Mouse (Mus musculus) 416B (cell line): ENCODE results near the gene Kcna1.

ENCODE experiments used
- DNase-seq: peaks from one replicate; pipeline ENCODE4 v3.0.0; 2011; ENCODE audit warnings: low read depth

The Kcna1 gene

GRCm38 (mm10) chr6:126646381-126646780, at the start of gene Kcna1:
Gene Kcna1 (minus strand): TSS chr6:126646384.
- DNase-seq, result no peak

GRCm38 (mm10) chr6:126687120-126687519, 40.9 kb upstream of the Kcna1 start:
- DNase-seq, result no peak

GRCm38 (mm10) chr6:126685135-126685534, 39.0 kb upstream of the Kcna1 start:
- DNase-seq, result no peak

GRCm38 (mm10) chr6:126678961-126679360, 32.8 kb upstream of the Kcna1 start:
- no peak for DNase-seq

GRCm38 (mm10) chr6:126667001-126667400, 20.8 kb upstream of the Kcna1 start:
- DNase-seq, result no peak

- DNase-seq, result no peak
These were observed 19.9 kb upstream of the Kcna1 start for GRCm38 (mm10) chr6:126666091-126666490.

DNA sequence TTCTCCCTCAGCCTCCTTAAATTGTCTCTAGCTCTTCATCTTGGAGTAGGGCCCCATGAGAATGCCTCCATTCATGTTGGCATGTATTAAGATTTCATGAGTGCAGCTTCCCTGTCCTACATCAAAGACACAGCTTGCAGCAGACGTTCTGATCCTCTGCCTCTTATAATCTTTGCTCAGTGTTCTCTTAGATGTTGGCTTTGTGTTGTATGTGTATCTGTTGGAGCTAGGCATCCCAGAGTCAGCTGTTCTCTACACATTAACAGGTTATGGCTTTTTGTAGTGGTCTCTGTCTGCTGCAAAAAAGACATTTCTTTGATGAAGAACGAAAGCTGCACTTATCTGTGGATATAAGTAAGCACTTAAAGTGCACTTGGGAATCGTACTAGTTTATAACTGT, 18.4 kb upstream of the Kcna1 start:
- DNase-seq, result no peak

GRCm38 (mm10) chr6:126657646-126658394, 11.6 kb upstream of the Kcna1 start:
- DNase-seq, result no peak

DNA sequence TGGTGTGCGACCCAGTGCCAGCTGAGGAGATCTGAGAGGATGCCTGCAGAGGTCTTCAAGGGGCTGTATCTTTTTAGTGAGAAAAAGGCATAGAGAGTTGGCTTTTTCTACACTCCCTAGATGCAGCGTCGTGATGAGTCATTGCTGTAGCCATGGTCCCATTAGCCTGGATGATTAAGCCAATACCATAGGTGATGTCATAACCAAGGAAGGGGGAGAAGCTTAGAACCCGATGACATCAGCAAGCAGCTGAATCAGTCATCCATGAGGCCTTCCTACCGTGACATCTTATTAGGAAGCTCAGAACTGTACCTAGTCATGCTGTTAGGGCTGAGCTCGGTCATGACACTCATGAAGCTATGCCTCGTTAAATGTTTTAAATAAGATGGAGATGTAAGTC, 7.4 kb upstream of the Kcna1 start:
- DNase-seq, result peak; percentile 41

- DNase-seq, result no peak
These were observed 383 bp downstream of the Kcna1 start for GRCm38 (mm10) chr6:126645644-126646358.

GRCm38 (mm10) chr6:126645044-126645541, 1.1 kb downstream of the Kcna1 start:
- DNase-seq, result no peak

DNA sequence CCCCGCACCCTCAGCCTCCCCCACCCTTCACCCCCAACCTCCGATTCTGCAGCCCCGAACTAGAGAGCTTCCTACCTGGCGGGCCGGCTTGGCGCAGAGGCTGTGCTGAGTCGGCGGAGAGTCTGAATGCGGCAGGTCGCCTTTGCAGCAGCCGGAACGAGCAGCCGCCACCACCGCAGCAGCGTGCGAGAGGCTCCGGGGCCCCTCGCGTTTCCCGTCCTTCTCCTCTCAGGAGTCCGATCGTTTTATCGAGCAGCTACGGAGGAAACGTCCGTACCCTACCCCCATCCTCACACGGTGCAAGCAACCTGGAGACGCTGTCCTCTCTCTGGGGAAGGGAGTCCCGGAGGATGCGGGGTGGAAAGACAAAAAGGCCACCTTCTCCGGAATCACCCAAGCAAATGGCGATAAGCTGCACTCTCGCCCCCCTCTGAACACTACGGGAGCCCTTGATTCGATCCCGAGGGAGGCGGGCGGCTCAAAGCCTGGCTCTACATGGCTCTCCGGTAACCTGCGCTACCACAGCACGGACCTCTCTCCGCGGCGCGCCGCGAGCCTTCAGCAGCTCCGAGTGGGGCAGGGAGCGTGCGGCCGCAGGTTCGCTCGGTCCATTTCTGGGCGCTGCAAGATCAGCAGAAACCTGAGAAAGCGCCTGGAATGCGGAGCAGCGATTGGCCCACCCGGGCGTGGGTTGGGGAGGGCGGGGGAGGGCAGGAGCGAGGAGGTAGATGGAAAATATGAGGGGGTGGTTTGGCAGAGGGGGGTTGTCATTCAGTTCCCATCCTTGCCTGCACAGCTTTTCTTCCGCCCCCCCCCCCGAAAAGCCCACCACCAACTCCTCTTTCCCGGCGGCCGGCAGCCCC, 1.8 kb downstream of the Kcna1 start:
- DNase-seq, result no peak

DNA sequence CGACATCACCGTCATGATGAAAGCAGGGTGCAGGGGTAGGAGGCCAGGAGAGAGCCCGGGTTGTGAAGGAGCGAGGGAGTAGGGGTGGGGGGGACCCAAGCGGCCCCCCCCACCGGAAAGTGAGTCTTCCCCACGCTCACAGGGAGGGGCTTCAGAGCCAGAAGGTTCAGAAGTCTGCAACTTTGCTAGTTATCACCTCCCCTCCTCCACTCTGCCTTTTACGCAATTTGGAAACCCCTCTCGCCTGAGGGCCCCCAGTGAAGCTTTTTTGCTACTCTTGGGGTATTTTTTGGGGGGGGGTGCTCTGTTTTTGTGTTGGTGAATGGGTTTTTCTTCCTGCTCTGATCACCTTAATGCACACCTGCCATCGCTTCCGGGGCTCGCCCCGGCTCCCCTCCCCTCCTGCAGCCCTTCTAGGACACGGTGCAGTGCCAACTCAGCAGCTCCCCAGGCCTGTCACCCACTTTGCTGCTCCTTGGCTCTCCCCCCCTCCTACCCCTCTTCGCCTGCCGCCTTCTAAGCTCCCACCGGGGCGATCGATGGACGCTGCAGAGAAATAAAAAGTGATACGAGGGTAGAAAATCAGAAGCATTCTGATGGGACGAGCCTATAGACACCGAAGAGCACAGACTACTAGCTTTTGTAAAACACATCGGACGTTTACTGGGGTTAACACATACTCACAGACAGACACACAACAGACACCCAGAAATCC, 2.7 kb downstream of the Kcna1 start:
- DNase-seq, result no peak

GRCm38 (mm10) chr6:126642856-126643321, 3.3 kb downstream of the Kcna1 start:
- no peak for DNase-seq

DNA sequence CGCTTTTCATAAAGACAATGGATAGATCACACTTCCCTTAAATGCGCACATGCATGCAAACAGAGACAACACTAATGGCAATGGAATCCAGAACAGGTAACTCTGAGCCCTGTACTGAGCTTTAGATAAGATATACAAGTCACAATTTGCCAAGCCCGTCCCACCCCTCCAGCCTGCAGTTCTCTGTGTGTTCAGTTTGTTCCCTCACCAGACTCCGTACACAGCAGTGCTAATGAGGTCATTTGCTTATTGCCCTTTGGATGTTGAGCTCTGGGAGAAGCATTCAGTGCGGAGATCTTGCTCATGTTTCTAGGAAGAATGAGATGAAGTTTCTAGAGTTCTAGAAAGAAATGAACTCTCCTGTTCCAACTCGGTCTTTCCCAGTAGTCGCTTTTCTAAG, 17.7 kb downstream of the Kcna1 start:
- DNase-seq, result no peak

- DNase-seq, result no peak
These were observed 27.7 kb downstream of the Kcna1 start for GRCm38 (mm10) chr6:126618455-126618854.

- no peak for DNase-seq
These were observed 35.4 kb downstream of the Kcna1 start for GRCm38 (mm10) chr6:126610746-126611145.

- DNase-seq, result no peak
These were observed 36.8 kb downstream of the Kcna1 start for GRCm38 (mm10) chr6:126609193-126609947.

DNA sequence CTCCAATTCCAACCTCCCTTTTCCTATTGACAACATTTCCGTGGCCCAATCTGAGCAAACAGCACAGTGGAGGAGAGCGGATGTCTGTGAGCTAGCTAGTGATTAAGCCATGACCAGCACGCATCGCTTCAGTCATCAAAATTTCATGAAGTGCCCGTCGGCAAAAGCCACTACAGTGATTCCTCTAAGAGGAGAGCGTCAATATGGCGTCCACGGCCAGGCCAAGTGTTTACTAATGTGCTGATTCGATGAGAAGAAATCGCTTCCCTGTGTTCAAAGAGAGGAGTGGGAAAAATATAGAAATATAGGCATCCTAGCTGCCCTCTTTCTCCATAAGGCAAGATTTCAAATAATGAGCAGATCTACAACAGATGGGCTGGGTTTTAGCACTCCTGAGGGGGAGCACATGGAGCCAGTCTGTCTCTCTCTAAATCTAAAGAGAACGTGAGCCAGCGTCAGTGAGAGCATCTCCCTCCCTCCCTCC, 44.3 kb downstream of the Kcna1 start:
- DNase-seq, result no peak

GRCm38 (mm10) chr6:126599201-126599995, 46.8 kb downstream of the Kcna1 start:
- DNase-seq, result peak; percentile 6
